Mouse (Mus musculus): ENCODE results near the gene Il13. TPM values are rescaled to one million over a fixed set of nuclear protein-coding genes. Genes with fewer than 3 reads are reported as not detected.

The Il13 gene
- polyA plus RNA-seq, 1 experiment from 2014 or later: not detected

DNA sequence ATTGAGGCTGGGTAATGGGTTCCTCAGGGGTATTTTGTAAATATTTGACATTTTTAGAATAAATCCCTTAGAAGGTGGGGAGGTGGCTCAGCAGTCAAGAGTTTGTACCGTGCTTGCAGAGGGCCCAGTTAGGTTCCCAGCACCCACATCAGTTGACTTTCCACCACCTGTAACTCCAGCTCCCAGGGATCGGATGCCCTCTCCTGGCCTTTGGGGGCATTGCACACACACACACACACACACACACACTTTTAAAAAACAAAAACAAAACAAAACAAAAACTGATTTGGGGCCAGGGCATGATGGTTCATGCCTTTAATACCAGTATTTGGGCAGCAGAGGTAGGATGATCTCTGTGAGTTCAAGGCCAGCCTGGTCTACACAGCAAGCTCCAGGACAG, 10.4 kb downstream of the Il13 start:
- no peak for ATAC-seq (replicated peaks)
- H3K9ac ChIP-seq (replicated peaks): no peak overlapping the region
- WGBS: 92% methylated on average over 2 of the region's 2 CpGs
- no peak overlapping the region for H3K4me2 ChIP-seq (replicated peaks)
- no peaks in the 10 kb centered on the region for H3K4me1 ChIP-seq
- no peaks in the 10 kb centered on the region for H3K27me3 ChIP-seq
- H3K4me3 ChIP-seq: no peak overlapping the region
- H3K27ac ChIP-seq (replicated peaks): no peak overlapping the region
- no peaks in the 10 kb centered on the region for H3K36me3 ChIP-seq
- no peaks in the 10 kb centered on the region for H3K9me3 ChIP-seq

DNA sequence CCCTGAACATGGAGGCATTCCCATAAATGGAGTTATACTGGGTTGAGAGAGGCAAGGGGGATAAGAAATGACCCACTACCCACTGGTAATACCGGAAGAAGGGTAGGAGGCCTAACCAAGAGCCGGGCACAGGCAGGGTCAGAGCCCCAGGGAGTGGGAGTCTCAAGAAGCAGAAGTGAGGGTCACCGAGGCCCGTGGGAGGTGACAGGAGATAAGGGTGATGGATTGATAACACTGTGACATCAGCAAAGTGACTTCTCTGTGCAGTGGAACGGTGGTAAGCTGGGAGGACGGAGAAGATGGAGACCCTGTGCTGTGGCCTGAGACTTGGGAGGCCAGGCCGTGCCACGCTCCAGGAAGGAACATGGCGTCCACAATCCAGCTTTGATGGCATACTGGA, 10.9 kb downstream of the Il13 start:
- Histone ChIP-seq H3K9ac (replicated peaks) (no peak overlapping the region), H3K9me3 (no peaks in the 10 kb centered on the region), H3K4me2 (replicated peaks) (no peak overlapping the region), H3K4me1 (no peaks in the 10 kb centered on the region), H3K27me3 (no peaks in the 10 kb centered on the region), H3K27ac (replicated peaks) (no peak overlapping the region), H3K4me3 (no peak overlapping the region), H3K36me3 (no peaks in the 10 kb centered on the region)
- no peak for ATAC-seq (replicated peaks)
- WGBS: 98% methylated on average over 9 of the region's 9 CpGs

DNA sequence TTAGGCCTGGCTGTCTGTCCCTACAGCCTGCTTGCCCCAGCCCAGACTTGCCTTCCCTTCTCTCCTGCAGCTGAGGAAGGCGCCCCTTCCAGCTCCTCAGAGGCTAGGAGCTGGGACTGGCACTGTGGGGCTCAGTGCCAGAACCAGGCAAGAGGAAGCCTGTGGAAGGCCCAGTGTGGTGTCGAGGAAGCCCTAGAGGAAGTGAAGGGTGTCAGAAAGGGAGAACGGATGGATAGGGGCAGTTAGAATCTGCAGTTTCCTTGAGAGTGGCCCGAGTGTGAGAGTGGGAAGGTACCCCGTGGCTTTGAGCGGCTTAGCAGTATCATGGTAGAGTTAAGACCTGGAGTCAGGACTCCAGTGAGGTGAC, 12.1 kb downstream of the Il13 start:
- H3K9ac ChIP-seq (replicated peaks): no peak overlapping the region
- H3K27ac ChIP-seq (replicated peaks): no peak overlapping the region
- H3K4me2 ChIP-seq (replicated peaks): no peak overlapping the region
- no peak for ATAC-seq (replicated peaks)
- H3K9me3 ChIP-seq: no peaks in the 10 kb centered on the region
- H3K4me1 ChIP-seq: no peaks in the 10 kb centered on the region
- no peak overlapping the region for H3K4me3 ChIP-seq
- no peaks in the 10 kb centered on the region for H3K27me3 ChIP-seq
- no peaks in the 10 kb centered on the region for H3K36me3 ChIP-seq
- 85% methylated on average over 6 of the region's 6 CpGs for WGBS

- no peaks in the 10 kb centered on the region for H3K9me3 ChIP-seq
- H3K27ac ChIP-seq (replicated peaks): no peak overlapping the region
- whole genome bisulfite sequencing: 92% methylated on average over 11 of the region's 11 CpGs
- no peak overlapping the region for H3K9ac ChIP-seq (replicated peaks)
- ATAC-seq (replicated peaks): no peak
- no peaks in the 10 kb centered on the region for H3K36me3 ChIP-seq
- no peak overlapping the region for H3K4me3 ChIP-seq
- H3K27me3 ChIP-seq: no peaks in the 10 kb centered on the region
- no peak overlapping the region for H3K4me2 ChIP-seq (replicated peaks)
- no peaks in the 10 kb centered on the region for H3K4me1 ChIP-seq
These were observed 12.7 kb downstream of the Il13 start for GRCm38 (mm10) chr11:53621582-53622439.

- ATAC-seq (replicated peaks): no peak
- Histone ChIP-seq H3K36me3 (no peaks in the 10 kb centered on the region), H3K27me3 (no peaks in the 10 kb centered on the region), H3K4me2 (replicated peaks) (no peak overlapping the region), H3K9me3 (no peaks in the 10 kb centered on the region), H3K4me1 (no peaks in the 10 kb centered on the region), H3K4me3 (no peak overlapping the region), H3K27ac (replicated peaks) (no peak overlapping the region), H3K9ac (replicated peaks) (no peak overlapping the region)
- WGBS: 76% methylated on average over 4 of the region's 4 CpGs
These were observed 14.4 kb downstream of the Il13 start for GRCm38 (mm10) chr11:53620094-53620493.

DNA sequence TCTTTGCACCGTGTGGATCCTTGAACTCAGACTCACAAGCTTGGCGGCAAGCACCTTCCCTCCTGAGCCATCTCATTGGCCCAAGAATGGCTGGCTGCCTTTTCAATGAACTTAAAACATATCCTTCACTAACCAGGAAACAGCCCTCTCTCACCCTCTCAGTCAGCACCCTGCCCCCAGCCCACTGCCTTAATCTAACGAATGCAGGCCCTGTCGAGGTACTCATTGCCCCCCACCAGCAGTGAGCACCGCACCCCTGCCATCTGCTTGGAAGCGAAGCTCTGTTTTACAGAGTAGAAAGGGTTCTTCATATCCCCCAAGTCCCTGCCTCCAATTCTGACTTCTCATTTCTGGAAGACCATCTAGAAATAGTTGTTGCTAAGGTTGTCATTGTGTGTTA, 15.1 kb downstream of the Il13 start:
- Histone ChIP-seq H3K9me3 (no peaks in the 10 kb centered on the region), H3K27me3 (no peaks in the 10 kb centered on the region), H3K36me3 (no peaks in the 10 kb centered on the region), H3K4me2 (replicated peaks) (no peak overlapping the region), H3K9ac (replicated peaks) (no peak overlapping the region), H3K4me1 (no peaks in the 10 kb centered on the region), H3K4me3 (no peak overlapping the region), H3K27ac (replicated peaks) (no peak overlapping the region)
- WGBS: 67% methylated on average over 6 of the region's 6 CpGs
- no peak for ATAC-seq (replicated peaks)

- no peaks in the 10 kb centered on the region for H3K27me3 ChIP-seq
- H3K36me3 ChIP-seq: no peaks in the 10 kb centered on the region
- WGBS: 86% methylated on average over 7 of the region's 7 CpGs
- H3K27ac ChIP-seq (replicated peaks): no peak within 1 kb of the TSS
- no peaks in the 10 kb centered on the region for H3K4me1 ChIP-seq
- ATAC-seq (replicated peaks): no peak
- no peak within 1 kb of the TSS for H3K9ac ChIP-seq (replicated peaks)
- no peak within 1 kb of the TSS for H3K4me3 ChIP-seq
- H3K9me3 ChIP-seq: no peaks in the 10 kb centered on the region
- no peak within 1 kb of the TSS for H3K4me2 ChIP-seq (replicated peaks)
These were observed 15.8 kb downstream of the Il13 start, which contains the start of gene Il4 for GRCm38 (mm10) chr11:53618619-53619198. Gene Il4, minus strand, starts transcription at chr11:53618669.

DNA sequence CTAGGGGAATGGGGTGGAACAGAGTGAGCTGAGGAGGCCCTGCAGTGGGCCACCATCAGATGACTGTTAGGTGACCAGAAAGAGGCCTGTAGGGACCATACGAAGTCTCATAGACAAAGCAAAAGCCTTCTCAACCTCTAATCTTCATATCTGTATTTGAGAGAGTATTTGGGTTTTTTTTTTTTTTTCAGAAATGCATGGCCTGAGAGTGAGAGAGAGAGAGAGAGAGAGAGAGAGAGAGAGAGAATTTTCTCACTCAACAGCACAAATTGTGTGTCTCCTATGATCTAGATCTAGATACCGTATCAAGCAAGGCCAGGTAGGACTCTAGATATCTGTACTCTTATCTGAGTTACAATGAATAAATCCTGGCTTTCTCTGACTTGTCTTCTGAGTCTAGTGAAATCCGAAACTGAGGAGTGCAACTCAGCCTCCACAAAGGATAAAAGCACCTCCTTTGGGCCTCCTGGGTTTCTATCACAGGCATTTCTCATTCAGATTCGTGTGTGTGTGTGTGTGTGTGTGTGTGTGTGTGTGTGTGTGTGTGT, 16.9 kb downstream of the Il13 start:
- Histone ChIP-seq H3K4me2 (replicated peaks) (no peak overlapping the region), H3K9ac (replicated peaks) (no peak overlapping the region), H3K4me3 (no peak overlapping the region), H3K27me3 (no peaks in the 10 kb centered on the region), H3K36me3 (no peaks in the 10 kb centered on the region), H3K9me3 (no peaks in the 10 kb centered on the region), H3K27ac (replicated peaks) (no peak overlapping the region), H3K4me1 (no peaks in the 10 kb centered on the region)
- no peak for ATAC-seq (replicated peaks)
- 60% methylated on average over 4 of the region's 4 CpGs for WGBS

- Histone ChIP-seq H3K27me3 (no peaks in the 10 kb centered on the region), H3K9ac (replicated peaks) (no peak overlapping the region), H3K4me2 (replicated peaks) (no peak overlapping the region), H3K9me3 (no peaks in the 10 kb centered on the region), H3K27ac (replicated peaks) (no peak overlapping the region), H3K4me3 (no peak overlapping the region), H3K4me1 (no peaks in the 10 kb centered on the region), H3K36me3 (no peaks in the 10 kb centered on the region)
- 89% methylated on average over 8 of the region's 8 CpGs for WGBS
- no peak for ATAC-seq (replicated peaks)
These were observed 17.5 kb downstream of the Il13 start for GRCm38 (mm10) chr11:53616748-53617558.

GRCm38 (mm10) chr11:53615575-53615974, 18.9 kb downstream of the Il13 start:
- ATAC-seq (replicated peaks): no peak

DNA sequence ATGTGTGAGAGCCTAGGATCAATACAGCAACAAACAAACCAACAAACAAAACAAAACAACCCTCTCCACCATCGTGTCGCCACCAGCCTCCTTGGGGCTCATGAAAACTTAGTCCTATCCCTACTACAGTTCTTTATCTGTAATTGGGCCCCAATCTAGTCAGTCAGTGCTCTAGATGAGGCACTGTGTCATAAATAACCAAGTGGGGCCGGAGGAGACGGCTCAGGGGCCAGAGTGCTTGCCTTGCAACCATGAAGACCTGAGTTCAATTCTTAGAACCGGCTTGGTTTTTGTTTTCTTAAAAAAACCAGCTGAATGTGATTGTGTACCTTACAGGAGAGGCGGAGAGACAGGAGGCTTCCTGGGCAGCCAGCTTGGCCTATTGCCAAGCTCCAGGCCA, 19.3 kb downstream of the Il13 start:
- Histone ChIP-seq H3K4me2 (replicated peaks) (no peak overlapping the region), H3K27me3 (no peaks in the 10 kb centered on the region), H3K4me3 (no peak overlapping the region), H3K27ac (replicated peaks) (no peak overlapping the region), H3K4me1 (no peaks in the 10 kb centered on the region), H3K9ac (replicated peaks) (no peak overlapping the region), H3K9me3 (no peaks in the 10 kb centered on the region), H3K36me3 (no peaks in the 10 kb centered on the region)
- no peak for ATAC-seq (replicated peaks)
- 49% methylated on average over 6 of the region's 6 CpGs for WGBS

More at GRCm38 (mm10) chr11:53615575-53615974, 18.9 kb downstream of the Il13 start:
- no peaks in the 10 kb centered on the region for H3K27me3 ChIP-seq
- H3K4me1 ChIP-seq: no peaks in the 10 kb centered on the region
- no peak overlapping the region for H3K27ac ChIP-seq (replicated peaks)
- WGBS: 90% methylated on average over 8 of the region's 8 CpGs
- H3K4me3 ChIP-seq: no peak overlapping the region
- H3K4me2 ChIP-seq (replicated peaks): no peak overlapping the region
- no peak overlapping the region for H3K9ac ChIP-seq (replicated peaks)
- no peaks in the 10 kb centered on the region for H3K36me3 ChIP-seq
- no peaks in the 10 kb centered on the region for H3K9me3 ChIP-seq

- no peaks in the 10 kb centered on the region for H3K9me3 ChIP-seq
- H3K4me1 ChIP-seq: peaks cover 5% of the 10 kb centered on the region
- no peak overlapping the region for H3K4me2 ChIP-seq (replicated peaks)
- no peaks in the 10 kb centered on the region for H3K36me3 ChIP-seq
- H3K4me3 ChIP-seq: no peak overlapping the region
- no peak for ATAC-seq (replicated peaks)
- no peak overlapping the region for H3K9ac ChIP-seq (replicated peaks)
- no peaks in the 10 kb centered on the region for H3K27me3 ChIP-seq
- WGBS: 93% methylated on average over 3 of the region's 3 CpGs
- H3K27ac ChIP-seq (replicated peaks): no peak overlapping the region
These were observed 24.8 kb downstream of the Il13 start for GRCm38 (mm10) chr11:53609672-53610071.
